Comparison of ENCODE assay signal across 11 mouse cellular contexts in genomic region chr11:86853081-86853480, GRCm38 (mm10). TPM values are rescaled to one million over a fixed set of nuclear protein-coding genes. Genes with fewer than 3 reads are reported as not detected.
DNase-seq lines count a peak whose midpoint lies in the region; TF ChIP-seq lines count a peak whose summit lies in the region.
"Had no signal": no experiment of that assay in that cellular context is flagged by ENCODE, and none has a peak within 500 bp of the region (broad histone marks: within the 10 kb centered on the region; RNA-seq: fewer than 3 reads in every experiment).

No protein-coding gene starts in this region.

- no peak overlapping the region for H3K27ac ChIP-seq in gastrocnemius, adult 2 months
- H3K27ac ChIP-seq in left cerebral cortex, adult 2 months, result peak overlapping the region; percentile 41; the same call in 1 of the 2 replicates
- H3K27ac ChIP-seq: liver, embryonic 14.5 days; midbrain, embryonic 10.5 days had no signal

- TF ChIP-seq CTCF in gastrocnemius, adult 2 months (IDR thresholded peaks at IDR 0.05), result no peak
- TF ChIP-seq CTCF in left cerebral cortex, adult 2 months (IDR thresholded peaks at IDR 0.05), result no peak

- intact Hi-C loops in gastrocnemius, adult 2 months (cut with DNase I), result no loop called here
- intact Hi-C loops in gastrocnemius, postnatal 14 days (cut with DNase I; ENCODE audit: low total_unique reads), result no loop called here
- intact Hi-C loops in left cerebral cortex, adult 2 months (cut with DNase I), result loop anchor here (5.0 kb wide), 2 partner anchors 64 to 139 kb away; partner anchors contain the start of gene Ypel2
- intact Hi-C loops in left cerebral cortex, postnatal 4 days (cut with DNase I), result no loop called here

- H3K4me3 ChIP-seq in gastrocnemius, adult 2 months, result peak overlapping the region; percentile 19; the same call in 1 of the 2 replicates
- no peak overlapping the region for H3K4me3 ChIP-seq in left cerebral cortex, adult 2 months
- H3K4me3 ChIP-seq: midbrain, embryonic 10.5 days had no signal

- DNase-seq in gastrocnemius, adult 2 months, result no peak
- DNase-seq in gastrocnemius, postnatal 14 days, result no peak
- no peak for DNase-seq in left cerebral cortex, adult 2 months (ENCODE audit: extremely low spot score in 1 of 2, low spot score in 2 of 2)
- DNase-seq in left cerebral cortex, postnatal 4 days, result no peak
- peak; percentile 27 for DNase-seq in NIH3T3 (ENCODE audit: low read depth)
- DNase-seq in retina, embryonic 14.5 days (ENCODE audit: low spot score), result peak; percentile 23
- no peak for DNase-seq in adrenal gland, postnatal 14 days
- DNase-seq in natural killer cell, adult 2 months (ENCODE audit: low spot score in 2 of 2), result no peak
- DNase-seq: thymus, postnatal 25 days had no signal

RNA-seq across cellular contexts. Expression of gene Dhx40, which starts 45.5 kb away (rescaled TPM):
- total RNA-seq in gastrocnemius, adult 2 months (2021), result 10 to 100 TPM in 1 of 2 experiments, 1 to 10 TPM in 1; 9.8 to 11.1 TPM
- total RNA-seq in gastrocnemius, postnatal 14 days (2021), result 10 to 100 TPM; 11.8 to 12.1 TPM
- total RNA-seq in left cerebral cortex, adult 2 months (2021), result 10 to 100 TPM; 17.3 to 19.3 TPM
- 10 to 100 TPM; 20.5 to 20.8 TPM for total RNA-seq in left cerebral cortex, postnatal 4 days (2021)
- 28.9 and 32.7 TPM in 2 replicates for total RNA-seq in adrenal gland, postnatal 14 days (2021)

Comparison
In these comparisons a context has a peak if more than half of its experiments do, and no peak if none do; other contexts are left out.
1. DNase-seq: peak in NIH3T3 (single experiment) and retina, embryonic 14.5 days (single experiment); none in gastrocnemius, adult 2 months (single experiment), gastrocnemius, postnatal 14 days (single experiment), left cerebral cortex, adult 2 months (0 of 2), left cerebral cortex, postnatal 4 days (single experiment), adrenal gland, postnatal 14 days (single experiment) and natural killer cell, adult 2 months (0 of 2).